Mouse (Mus musculus): ENCODE measurements around the gene Zscan4c.
"Not testable (repeated sequence)": the region's sequence is repeated elsewhere in the genome, so short reads cannot be mapped to it uniquely, and the experiment has no call there.

Gene Zscan4c

GRCm38 (mm10) chr7:11005445-11005844 lies at the start of gene Zscan4c:
Gene Zscan4c, plus strand, starts transcription at chr7:11005745.
- DNase-seq (ENCODE audit: low read depth, low spot score) = not testable (repeated sequence)
